Mouse (Mus musculus) heart, adult 2 months (tissue): ENCODE data around the gene Ajm1. TPM values are rescaled to one million over a fixed set of nuclear protein-coding genes. Genes with fewer than 3 reads are reported as not detected.

ENCODE experiments used
- DNase-seq, 2 experiments: peaks; one replicate each; pipeline ENCODE4 v3.0.0; 2021
- H3K27ac ChIP-seq: fragments of 200-600 bp; 2 replicates; pipeline ENCODE4 v1.8.1; 2022
- H3K27me3 ChIP-seq: fragments of 200-500 bp; 2 replicates; pipeline ENCODE4 v1.6.1; 2012; ENCODE audit warnings: mild to moderate bottlenecking, low read length, inconsistent platforms, mixed read lengths; ENCODE audit not compliant: control insufficient read depth, insufficient read depth
- H3K36me3 ChIP-seq: fragments of 200-500 bp; 2 replicates; pipeline ENCODE4 v1.6.1; 2012; ENCODE audit warnings: low read length, inconsistent platforms; ENCODE audit not compliant: control insufficient read depth, insufficient read depth
- H3K4me1 ChIP-seq: fragments of 200-500 bp; 2 replicates; pipeline ENCODE4 v1.6.1; 2011; ENCODE audit warnings: low read length; ENCODE audit not compliant: control insufficient read depth, insufficient read depth
- H3K4me3 ChIP-seq: fragments of 200-600 bp; 2 replicates; pipeline ENCODE4 v1.8.1; 2022
- H3K79me2 ChIP-seq: fragments of 200-500 bp; replicated peaks from 2 replicates; pipeline ENCODE4 v1.6.1; 2012; ENCODE audit warnings: mild to moderate bottlenecking, inconsistent platforms, low read length, moderate library complexity, mixed read lengths; ENCODE audit not compliant: control insufficient read depth, insufficient read depth
- H3K9ac ChIP-seq: fragments of 200-500 bp; 2 replicates; pipeline ENCODE4 v1.6.1; 2012; ENCODE audit warnings: low read depth, mild to moderate bottlenecking, control low read depth, inconsistent platforms, low read length, mixed read lengths
- CTCF ChIP-seq: fragments of 200-600 bp; IDR thresholded peaks from 2 replicates; pipeline ENCODE4 v1.8.1; 2022; ENCODE audit warnings: antibody characterized with exemption, mild to moderate bottlenecking, moderate library complexity
- EP300 ChIP-seq: fragments of 200-500 bp; IDR thresholded peaks from 2 replicates; pipeline ENCODE4 v1.6.1; 2011; ENCODE audit warnings: low read depth, low read length, control low read depth; ENCODE audit not compliant: insufficient read depth
- POLR2A ChIP-seq: fragments of 200-500 bp; IDR thresholded peaks from 2 replicates; pipeline ENCODE4 v1.6.1; 2011; ENCODE audit warnings: mild to moderate bottlenecking, low read depth, low read length, control low read depth; ENCODE audit not compliant: insufficient read depth
- WGBS: fragments of 180-500 bp; shearing (Covaris S2); methylation state at CpG from one replicate; pipeline ENCODE4 v1.1.7; 2018; 5-methylcytosine and 5-hydroxymethylcytosine counted together
- intact Hi-C: fragments of 180-260 bp; cut with DNase I; formaldehyde crosslinking; loops from one replicate; pipeline ENCODE4 v1.15.1; 2025
- polyA plus RNA-seq: library from polyadenylated mRNA; depleted of rRNA; stranded (reverse); fragments of >200 nt; gene quantifications from 2 replicates; pipeline ENCODE4 v1.2.3, GENCODE M21; 2012
- total RNA-seq, 2 experiments: library from RNA; stranded (reverse); gene quantifications; 2 replicates each; pipeline ENCODE4 v1.2.3; 2021

The Ajm1 gene
- total and polyA plus RNA-seq, 3 experiments = 0.05 to 1.1 (median 0.36) TPM

- H3K79me2 ChIP-seq = no peaks in the 10 kb centered on the region
- H3K27me3 ChIP-seq = no peaks in the 10 kb centered on the region
- WGBS = 87% methylated on average over 8 of the region's 8 CpGs
- DNase-seq = no peak
- no peak overlapping the region for H3K27ac ChIP-seq
- no peaks in the 10 kb centered on the region for H3K36me3 ChIP-seq
- no peak overlapping the region for H3K4me3 ChIP-seq
- TF ChIP-seq CTCF = no peak
- TF ChIP-seq EP300 = no peak
- no peak for TF ChIP-seq POLR2A
- peaks cover 7% of the 10 kb centered on the region; the same call in 1 of the 2 replicates for H3K4me1 ChIP-seq
- intact Hi-C loops = no loop called here
- no peak overlapping the region for H3K9ac ChIP-seq
Measured at GRCm38 (mm10) chr2:25587290-25587689, 5.7 kb upstream of the Ajm1 start.

GRCm38 (mm10) chr2:25585601-25586000 lies 4.0 kb upstream of the Ajm1 start:
- no peak for DNase-seq
- no peak overlapping the region for H3K4me3 ChIP-seq
- H3K27me3 ChIP-seq = no peaks in the 10 kb centered on the region; the same call in 1 of the 2 replicates
- intact Hi-C loops = no loop called here
- no peaks in the 10 kb centered on the region for H3K79me2 ChIP-seq
- H3K4me1 ChIP-seq = peaks cover 13% of the 10 kb centered on the region
- no peak overlapping the region for H3K9ac ChIP-seq
- no peak overlapping the region for H3K27ac ChIP-seq
- no peak for TF ChIP-seq POLR2A
- no peak for TF ChIP-seq CTCF
- TF ChIP-seq EP300 = no peak
- no peaks in the 10 kb centered on the region for H3K36me3 ChIP-seq
- WGBS = 68% methylated on average over 3 of the region's 3 CpGs

GRCm38 (mm10) chr2:25584856-25585255 lies 3.3 kb upstream of the Ajm1 start:
- intact Hi-C loops = no loop called here
- peak in 1 of 2 experiments; percentile 21 for DNase-seq
- Histone ChIP-seq H3K36me3 (no peaks in the 10 kb centered on the region), H3K4me1 (peaks cover 15% of the 10 kb centered on the region), H3K27ac (no peak overlapping the region), H3K79me2 (no peaks in the 10 kb centered on the region), H3K9ac (no peak overlapping the region), H3K27me3 (peaks cover 2% of the 10 kb centered on the region), H3K4me3 (no peak overlapping the region)
- TF ChIP-seq CTCF = no peak
- 86% methylated on average over 4 of the region's 4 CpGs for WGBS

GRCm38 (mm10) chr2:25584152-25584551 lies 2.6 kb upstream of the Ajm1 start:
- Histone ChIP-seq H3K27me3 (peaks cover 8% of the 10 kb centered on the region), H3K4me1 (peaks cover 15% of the 10 kb centered on the region), H3K4me3 (no peak overlapping the region), H3K9ac (no peak overlapping the region), H3K79me2 (no peaks in the 10 kb centered on the region), H3K27ac (no peak overlapping the region), H3K36me3 (no peaks in the 10 kb centered on the region)
- 67% methylated on average over 3 of the region's 3 CpGs for WGBS
- intact Hi-C loops = no loop called here
- TF ChIP-seq POLR2A (no peak), CTCF (no peak), EP300 (no peak)
- peak in 1 of 2 experiments; percentile 16 for DNase-seq

- Histone ChIP-seq H3K9ac (no peak overlapping the region), H3K27ac (no peak overlapping the region), H3K36me3 (no peaks in the 10 kb centered on the region), H3K79me2 (no peaks in the 10 kb centered on the region), H3K4me1 (peaks cover 15% of the 10 kb centered on the region), H3K27me3 (peaks cover 13% of the 10 kb centered on the region), H3K4me3 (no peak overlapping the region)
- TF ChIP-seq CTCF = no peak
- TF ChIP-seq EP300 = no peak
- no peak for TF ChIP-seq POLR2A
- intact Hi-C loops = no loop called here
- WGBS = 56% methylated on average over 4 of the region's 4 CpGs
- no peak for DNase-seq
Measured at GRCm38 (mm10) chr2:25583571-25583970, 2.0 kb upstream of the Ajm1 start.

- peaks cover 17% of the 10 kb centered on the region for H3K27me3 ChIP-seq
- TF ChIP-seq EP300 (no peak), CTCF (no peak)
- H3K79me2 ChIP-seq = no peaks in the 10 kb centered on the region
- H3K27ac ChIP-seq = no peak overlapping the region
- no peaks in the 10 kb centered on the region for H3K36me3 ChIP-seq
- no peak overlapping the region for H3K9ac ChIP-seq
- H3K4me1 ChIP-seq = peaks cover 14% of the 10 kb centered on the region
- intact Hi-C loops = no loop called here
- 84% methylated on average over 6 of the region's 6 CpGs for WGBS
- H3K4me3 ChIP-seq = no peak overlapping the region
- peak in 1 of 2 experiments; percentile 36 for DNase-seq
Measured at GRCm38 (mm10) chr2:25583120-25583481, 1.5 kb upstream of the Ajm1 start.
